Mouse (Mus musculus): ENCODE measurements around the gene Zfp664.

DNA sequence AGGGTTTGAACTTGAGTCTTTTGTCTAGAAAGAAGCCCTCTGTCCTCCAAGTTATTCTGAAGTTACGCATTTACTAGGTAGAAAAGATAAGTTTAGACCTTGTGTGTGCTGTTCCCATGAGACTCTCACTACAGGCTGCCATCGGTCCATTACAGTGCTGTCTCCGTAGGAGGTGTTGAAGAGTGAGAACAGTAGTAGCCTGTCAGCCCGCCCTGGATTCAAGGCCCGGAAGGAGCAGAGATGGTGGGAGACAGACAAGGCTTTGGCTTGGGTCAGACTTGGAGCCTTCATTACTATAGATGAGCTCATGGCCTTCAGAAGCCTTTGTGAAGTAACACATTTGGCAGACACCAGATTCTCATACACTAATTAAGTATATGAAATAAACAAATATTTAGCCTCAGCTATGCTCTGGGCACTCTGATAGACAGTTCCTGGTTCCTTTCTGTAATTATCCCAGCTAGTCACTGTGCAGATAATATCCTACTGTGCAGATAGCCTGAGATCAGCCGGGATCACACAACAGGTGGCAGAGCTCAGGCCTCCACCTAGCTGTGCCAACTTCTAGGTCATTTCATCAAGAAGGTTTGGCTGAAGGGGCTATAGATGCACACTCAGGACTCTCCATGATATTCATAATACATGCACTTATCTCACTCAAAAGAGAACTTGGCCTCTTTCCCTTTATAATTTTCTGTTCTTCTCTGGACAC is 11.6 kb downstream of the Zfp664 start:
- no peak for TF ChIP-seq CTCF (IDR thresholded peaks at IDR 0.05; ENCODE audit: borderline replicate concordance, insufficient read depth, low read depth, low read length)
- no peak for TF ChIP-seq POLR2A (IDR thresholded peaks at IDR 0.05; ENCODE audit: borderline replicate concordance, insufficient read depth, low read length)

Data from cerebellum, adult 2 months (tissue).